Mouse (Mus musculus) frontal cortex, postnatal 14 days (tissue): Measurements from ENCODE around the gene Il10ra.

Source experiments
- DNase-seq, 2 experiments: peaks; one replicate each; pipeline ENCODE4 v3.0.0; 2022; ENCODE audit warnings: low spot score in 2 of 2

Il10ra gene

GRCm38 (mm10) chr9:45259065-45259464, 9.9 kb downstream of the Il10ra start:
- DNase-seq: no peak

GRCm38 (mm10) chr9:45255967-45256366, 13.0 kb downstream of the Il10ra start:
- no peak for DNase-seq

GRCm38 (mm10) chr9:45255431-45255830, 13.5 kb downstream of the Il10ra start:
- DNase-seq: no peak

- DNase-seq: no peak
These were observed 14.3 kb downstream of the Il10ra start for GRCm38 (mm10) chr9:45254605-45255004.

GRCm38 (mm10) chr9:45254021-45254420, 14.9 kb downstream of the Il10ra start:
- DNase-seq: no peak

GRCm38 (mm10) chr9:45252395-45252794, 16.6 kb downstream of the Il10ra start:
- no peak for DNase-seq

GRCm38 (mm10) chr9:45251990-45252389, 17.0 kb downstream of the Il10ra start:
- DNase-seq: no peak

GRCm38 (mm10) chr9:45251281-45251680, 17.7 kb downstream of the Il10ra start:
- no peak for DNase-seq

- DNase-seq: no peak
These were observed 18.6 kb downstream of the Il10ra start for GRCm38 (mm10) chr9:45250306-45250705.

GRCm38 (mm10) chr9:45247536-45247935, 21.4 kb downstream of the Il10ra start:
- DNase-seq: no peak

GRCm38 (mm10) chr9:45246060-45246459, 22.9 kb downstream of the Il10ra start:
- peak in 1 of 2 experiments; percentile 20 for DNase-seq

- no peak for DNase-seq
These were observed 23.5 kb downstream of the Il10ra start for GRCm38 (mm10) chr9:45245432-45245831.

GRCm38 (mm10) chr9:45241397-45241796, 27.6 kb downstream of the Il10ra start:
- DNase-seq: no peak

- no peak for DNase-seq
These were observed 32.2 kb downstream of the Il10ra start for GRCm38 (mm10) chr9:45236744-45237143.

GRCm38 (mm10) chr9:45235668-45236227, 33.2 kb downstream of the Il10ra start:
- DNase-seq: no peak

- no peak for DNase-seq
These were observed 39.6 kb downstream of the Il10ra start for GRCm38 (mm10) chr9:45229359-45229758.

- peak; percentile 77 to 94 for DNase-seq
These were observed 47.4 kb downstream of the Il10ra start for GRCm38 (mm10) chr9:45221567-45221966.

GRCm38 (mm10) chr9:45219644-45220043, 49.3 kb downstream of the Il10ra start:
- no peak for DNase-seq

- DNase-seq: no peak
These were observed 53.3 kb downstream of the Il10ra start for GRCm38 (mm10) chr9:45215526-45216179.

- no peak for DNase-seq
These were observed 56.9 kb downstream of the Il10ra start for GRCm38 (mm10) chr9:45212001-45212400.

- DNase-seq: no peak
These were observed 61.8 kb downstream of the Il10ra start for GRCm38 (mm10) chr9:45207015-45207743.

GRCm38 (mm10) chr9:45206121-45206520, 62.8 kb downstream of the Il10ra start:
- DNase-seq: no peak

GRCm38 (mm10) chr9:45205143-45205542, 63.8 kb downstream of the Il10ra start:
- no peak for DNase-seq
